Mouse (Mus musculus) c-Kit-positive CD71-positive TER-119-negative erythroid progenitor cells, embryonic 14.5 days (primary cell): ENCODE results near the gene Edn1.

Source experiments
- DNase-seq: peaks from one replicate; pipeline ENCODE4 v3.0.0-alpha.2; 2013; ENCODE audit warnings: low read depth

The Edn1 gene

DNA sequence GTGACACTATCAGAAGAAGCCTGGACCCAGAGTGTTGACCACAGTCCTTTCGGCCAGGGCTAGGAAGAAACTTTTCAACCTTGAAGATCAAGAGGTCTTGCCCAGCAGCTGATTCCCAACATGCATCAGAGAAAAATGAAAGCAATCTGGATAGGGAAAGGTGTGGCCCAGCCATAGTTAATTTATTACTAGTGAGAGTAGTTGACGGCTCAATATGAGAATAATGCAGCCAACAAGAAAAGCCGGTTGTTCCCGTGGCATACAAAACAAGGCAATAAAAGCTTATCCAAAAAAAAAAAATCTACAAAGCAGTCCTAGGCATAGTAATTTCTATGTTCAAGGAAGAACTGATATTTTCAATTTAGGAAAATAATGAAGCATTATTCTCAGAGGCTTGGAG, 16.5 kb downstream of the Edn1 start:
- no peak for DNase-seq

DNA sequence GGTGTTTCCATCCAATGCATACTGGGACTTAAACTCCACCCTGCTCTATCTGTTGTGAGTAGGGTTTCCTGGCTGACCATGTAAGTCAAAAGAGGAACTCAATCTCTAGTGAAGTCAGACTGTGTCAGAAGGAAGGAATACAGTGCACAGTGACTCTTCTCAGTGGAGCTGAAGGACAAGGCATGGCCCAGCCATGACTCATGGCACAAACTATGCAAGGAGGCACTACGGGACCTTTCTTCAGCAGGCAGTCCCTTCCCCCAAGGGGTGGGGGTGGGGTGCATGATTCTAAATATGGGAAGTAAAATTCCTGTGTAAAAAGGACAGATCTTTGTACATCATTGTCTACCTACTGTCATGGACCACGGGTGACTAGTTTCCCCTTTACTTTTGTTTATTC, 27.3 kb downstream of the Edn1 start:
- no peak for DNase-seq

DNA sequence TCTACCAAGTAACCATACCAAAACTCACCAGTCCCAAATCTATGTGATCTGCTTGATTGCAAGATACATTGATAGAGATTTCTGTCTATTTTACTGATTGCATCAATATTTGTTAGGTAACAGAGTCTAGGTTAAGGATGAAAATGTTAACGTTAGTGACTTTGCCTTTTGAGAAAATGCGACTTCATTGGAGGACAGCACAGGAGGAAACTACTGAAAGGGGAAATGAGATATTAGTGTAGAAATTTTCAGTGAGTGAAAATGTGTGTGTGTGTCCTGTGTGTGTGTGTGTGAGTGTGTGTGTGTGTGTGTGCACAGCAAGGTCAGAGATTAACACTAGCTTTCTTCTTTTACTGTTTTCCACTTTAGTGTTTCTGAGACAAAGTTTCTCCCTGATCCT, 29.8 kb downstream of the Edn1 start:
- DNase-seq: no peak

DNA sequence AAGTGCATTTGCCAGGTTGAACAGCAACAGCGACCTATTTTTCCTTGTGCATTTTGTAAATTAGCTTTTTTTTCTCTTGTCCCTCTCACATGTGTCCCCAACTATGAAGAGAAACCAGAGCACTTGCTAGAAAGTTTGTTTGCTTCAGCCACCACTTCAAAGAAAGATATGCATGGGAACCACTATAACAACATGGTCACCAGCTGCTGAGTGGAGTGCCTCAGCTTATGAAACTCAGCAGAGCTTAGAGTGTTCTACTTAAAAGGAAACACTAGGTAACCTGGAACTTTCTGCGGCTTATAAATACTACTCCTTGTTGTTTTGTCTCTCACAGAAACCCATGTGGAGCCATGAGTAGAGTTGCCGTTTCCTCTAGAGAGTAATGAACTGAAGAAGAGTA, 33.7 kb downstream of the Edn1 start:
- DNase-seq: no peak

DNA sequence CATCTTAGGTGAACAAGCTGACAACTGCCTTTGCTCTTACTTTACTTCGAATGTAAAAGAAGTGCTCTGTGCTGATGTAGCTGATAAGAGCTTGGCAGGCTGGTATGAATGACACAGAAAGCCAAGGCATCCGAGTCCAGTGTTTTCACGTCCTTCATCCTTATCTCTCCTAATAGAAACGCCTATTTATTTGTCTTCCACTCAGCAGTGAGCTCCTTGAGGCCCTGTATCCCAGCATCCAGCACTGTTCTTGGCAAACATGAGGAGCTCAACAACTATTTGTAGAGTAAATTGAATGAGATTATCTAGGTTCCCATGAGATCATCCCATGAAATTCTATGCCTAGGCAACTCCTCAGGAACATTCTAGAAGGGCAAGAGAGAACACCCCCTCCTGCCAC, 35.1 kb downstream of the Edn1 start:
- no peak for DNase-seq

DNA sequence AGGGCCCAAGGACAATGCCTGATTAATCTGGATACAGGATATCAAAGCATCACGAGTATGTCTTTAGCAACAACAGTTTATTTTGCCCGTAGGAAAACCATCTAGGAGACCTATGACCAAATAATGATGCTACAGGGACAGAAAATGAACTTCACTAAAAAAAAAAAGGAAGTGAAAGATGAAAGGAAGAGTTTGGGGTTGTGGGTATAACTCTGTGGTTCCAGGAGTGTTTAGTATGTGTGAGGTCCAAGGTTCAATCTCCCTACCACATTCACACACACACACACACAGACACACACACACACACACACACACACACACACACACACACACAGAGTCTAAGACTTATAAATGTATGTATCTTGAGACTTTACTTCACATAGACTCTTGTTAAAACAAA, 35.8 kb downstream of the Edn1 start:
- no peak for DNase-seq

DNA sequence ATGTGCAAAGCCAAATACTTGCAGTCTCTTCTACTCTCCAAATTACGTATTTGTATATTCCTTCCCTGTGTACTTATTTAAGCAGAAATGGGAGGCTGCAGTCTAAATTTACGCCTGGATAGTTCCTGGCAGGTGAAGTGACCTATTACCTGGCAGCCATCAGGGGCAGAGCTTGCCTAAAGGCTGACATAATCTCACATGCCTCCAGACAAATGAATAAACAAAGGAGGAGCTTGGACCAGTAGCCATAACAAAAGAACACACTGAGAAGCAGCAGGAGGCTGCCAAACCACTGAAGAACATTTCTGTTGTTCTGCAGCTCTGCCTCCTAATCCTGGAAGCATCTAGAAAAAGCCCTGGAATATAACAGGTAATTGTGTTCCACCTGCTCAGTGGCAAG, 38.2 kb downstream of the Edn1 start:
- DNase-seq: no peak

DNA sequence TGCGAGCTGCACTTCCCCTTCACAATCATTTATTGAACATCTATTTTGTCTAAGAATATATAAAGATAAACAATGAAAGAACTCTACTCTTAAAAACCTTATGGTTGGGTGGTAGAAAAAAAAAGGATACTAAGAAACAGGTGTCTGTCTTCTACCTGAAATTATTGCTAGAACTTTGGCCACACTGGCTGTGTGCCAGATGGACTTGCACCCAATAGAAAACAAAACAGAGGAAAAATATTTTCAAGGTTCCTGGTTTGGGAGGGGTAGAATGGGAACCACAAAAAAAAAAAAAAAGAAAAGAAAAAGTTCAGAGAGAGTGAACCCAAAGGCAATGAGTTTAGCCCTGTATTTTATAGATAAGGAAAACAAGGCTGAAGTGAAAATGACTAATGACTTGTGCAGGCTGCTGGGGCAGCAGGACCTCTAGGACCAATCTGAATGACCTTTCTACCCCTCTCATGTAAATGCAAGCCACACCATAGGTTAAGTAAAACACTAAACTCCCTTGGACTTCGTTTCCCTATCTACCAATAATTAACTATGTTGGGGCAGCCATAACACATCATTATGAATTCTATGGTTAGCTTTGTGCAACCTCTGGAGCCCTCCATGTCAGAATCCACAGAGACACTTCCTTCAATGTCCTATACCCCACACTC, 40.7 kb downstream of the Edn1 start:
- no peak for DNase-seq

DNA sequence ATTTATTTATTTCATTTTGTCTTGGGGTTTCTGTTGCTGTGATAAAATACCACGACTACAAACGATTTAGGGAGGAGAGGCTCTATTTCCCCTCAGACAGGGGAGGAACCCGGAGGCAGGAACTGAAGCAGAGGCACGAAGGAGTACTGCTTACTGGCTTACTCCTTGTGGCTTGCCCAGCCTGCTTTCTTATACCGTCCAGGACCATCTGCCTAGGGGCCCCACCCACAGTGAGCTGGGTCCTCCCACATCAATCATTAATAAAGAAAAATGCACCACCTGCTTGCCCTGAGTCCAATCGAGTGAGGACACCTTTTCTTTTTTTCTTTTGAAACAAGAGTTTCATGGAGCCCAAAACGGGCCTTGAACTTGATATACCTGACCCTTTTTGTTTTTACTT, 44.2 kb downstream of the Edn1 start:
- DNase-seq: no peak

DNA sequence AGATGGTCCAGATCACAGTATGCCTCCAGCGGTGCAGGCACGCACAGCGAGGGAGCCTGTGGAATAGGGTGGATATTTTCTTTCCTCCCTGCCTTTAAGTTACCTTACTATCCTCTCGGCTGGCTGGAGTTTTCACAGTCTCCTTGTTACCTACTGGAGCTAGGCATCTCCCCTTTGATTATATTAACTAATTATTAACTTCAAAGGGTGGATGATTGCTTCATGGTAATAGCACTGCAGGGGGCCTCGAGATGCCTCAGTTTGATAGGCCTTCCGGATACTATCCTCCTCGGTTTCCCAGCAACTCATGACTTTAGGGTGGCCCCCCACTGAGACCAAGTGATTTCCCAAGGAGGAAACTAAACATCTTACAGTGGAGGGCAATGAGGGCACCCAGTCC, 45.1 kb downstream of the Edn1 start:
- DNase-seq: no peak

DNA sequence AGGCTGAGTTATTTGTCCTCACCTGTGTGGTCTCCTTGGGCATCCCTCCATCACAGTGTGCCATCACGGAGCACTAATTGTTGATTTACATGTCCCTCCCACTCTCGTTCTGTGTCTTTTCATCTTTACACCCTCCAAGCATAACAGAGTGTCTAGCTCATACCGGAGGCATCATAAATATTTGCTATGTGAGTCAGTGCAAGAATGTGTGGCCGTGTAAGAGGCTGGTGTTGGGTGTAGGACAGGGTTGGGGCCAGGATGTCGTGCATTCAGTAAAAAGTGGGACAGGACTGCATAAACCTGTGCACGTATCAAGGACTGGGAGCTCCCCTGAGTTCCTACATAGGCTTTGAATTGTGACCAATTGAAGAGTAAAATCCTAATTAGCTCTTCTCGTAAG, 50.4 kb downstream of the Edn1 start:
- DNase-seq: no peak
